Mouse (Mus musculus) cortical plate, adult 2 months (tissue): Measurements from ENCODE around the gene Cnot1.

Experiments
- CTCF ChIP-seq: fragments of 200-500 bp; IDR thresholded peaks from 2 replicates; pipeline ENCODE4 v1.5.1; 2011; ENCODE audit warnings: mild to moderate bottlenecking, control low read depth, low read length; ENCODE audit not compliant: insufficient read depth; ENCODE audit errors: extremely low read depth
- POLR2A ChIP-seq: fragments of 200-500 bp; IDR thresholded peaks from 2 replicates; pipeline ENCODE4 v1.6.1; 2011; ENCODE audit warnings: mild to moderate bottlenecking, low read length, control low read depth; ENCODE audit not compliant: insufficient read depth; ENCODE audit errors: extremely low read depth

DNA sequence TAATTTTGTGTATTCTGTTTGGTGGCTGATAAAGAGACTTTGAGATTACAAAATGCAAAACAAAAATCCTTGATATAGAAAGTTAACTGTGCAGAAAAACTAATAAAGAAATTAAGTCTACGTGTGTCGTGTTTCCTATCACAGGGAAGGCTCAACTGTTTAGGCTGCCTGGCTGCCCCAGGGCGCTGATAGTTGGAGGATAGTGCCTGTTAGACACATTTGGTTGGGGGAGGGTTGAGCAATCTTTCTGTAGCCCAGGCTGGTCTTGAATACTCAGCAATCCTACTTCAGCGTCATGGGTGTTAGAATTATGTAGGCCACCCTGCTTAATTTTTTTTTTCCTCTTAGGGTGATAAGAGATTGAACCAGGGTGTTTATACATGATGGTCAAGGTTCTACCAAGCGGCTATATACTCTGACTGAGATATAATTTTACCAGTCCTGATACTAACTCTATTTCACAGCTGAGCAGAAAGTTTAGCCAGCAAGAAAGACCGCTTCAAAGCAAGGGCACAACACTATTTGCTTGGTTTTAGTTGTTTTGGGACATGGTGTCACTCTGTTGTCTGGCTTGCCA is 92.3 kb downstream of the Cnot1 start:
- TF ChIP-seq CTCF: no peak
- no peak for TF ChIP-seq POLR2A
